Mouse (Mus musculus): ENCODE data around the gene Palm2. TPM values are rescaled to one million over a fixed set of nuclear protein-coding genes. Genes with fewer than 3 reads are reported as not detected.

Gene Palm2
- polyA plus RNA-seq, 1 experiment = 14.6 TPM

- peak; percentile 74 to 97 for DNase-seq (ENCODE audit: extremely low spot score in 1 of 2, low spot score in 1 of 2)
Measured at GRCm38 (mm10) chr4:57607247-57607942, 173.3 kb downstream of the Palm2 start.

- DNase-seq (ENCODE audit: extremely low spot score in 1 of 2, low spot score in 1 of 2) = no peak
Measured at GRCm38 (mm10) chr4:57611303-57612077, 177.4 kb downstream of the Palm2 start.

GRCm38 (mm10) chr4:57612716-57613115 lies 178.7 kb downstream of the Palm2 start:
- no peak for DNase-seq (ENCODE audit: extremely low spot score in 1 of 2, low spot score in 1 of 2)

- DNase-seq (ENCODE audit: extremely low spot score in 1 of 2, low spot score in 1 of 2) = no peak
Measured at GRCm38 (mm10) chr4:57614686-57615085, 180.6 kb downstream of the Palm2 start.

GRCm38 (mm10) chr4:57618743-57619142 lies 184.7 kb downstream of the Palm2 start:
- DNase-seq (ENCODE audit: extremely low spot score in 1 of 2, low spot score in 1 of 2) = no peak

- DNase-seq (ENCODE audit: extremely low spot score in 1 of 2, low spot score in 1 of 2) = peak; percentile 60 to 61
Measured at GRCm38 (mm10) chr4:57622816-57623215, 188.8 kb downstream of the Palm2 start.

GRCm38 (mm10) chr4:57624819-57625218 lies 190.8 kb downstream of the Palm2 start:
- DNase-seq (ENCODE audit: extremely low spot score in 1 of 2, low spot score in 1 of 2) = no peak

GRCm38 (mm10) chr4:57625306-57625705 lies 191.3 kb downstream of the Palm2 start:
- no peak for DNase-seq (ENCODE audit: extremely low spot score in 1 of 2, low spot score in 1 of 2)

GRCm38 (mm10) chr4:57625756-57626155 lies 191.7 kb downstream of the Palm2 start:
- DNase-seq (ENCODE audit: extremely low spot score in 1 of 2, low spot score in 1 of 2) = no peak

GRCm38 (mm10) chr4:57626921-57627320 lies 192.9 kb downstream of the Palm2 start:
- no peak for DNase-seq (ENCODE audit: extremely low spot score in 1 of 2, low spot score in 1 of 2)

- DNase-seq (ENCODE audit: extremely low spot score in 1 of 2, low spot score in 1 of 2) = no peak
Measured at GRCm38 (mm10) chr4:57632386-57632785, 198.3 kb downstream of the Palm2 start.

GRCm38 (mm10) chr4:57633052-57633451 lies 199.0 kb downstream of the Palm2 start:
- DNase-seq (ENCODE audit: extremely low spot score in 1 of 2, low spot score in 1 of 2) = peak in 1 of 2 experiments; percentile 50

- no peak for DNase-seq (ENCODE audit: extremely low spot score in 1 of 2, low spot score in 1 of 2)
Measured at GRCm38 (mm10) chr4:57634956-57635355, 200.9 kb downstream of the Palm2 start.

- peak in 1 of 2 experiments; percentile 43 for DNase-seq (ENCODE audit: extremely low spot score in 1 of 2, low spot score in 1 of 2)
Measured at GRCm38 (mm10) chr4:57636782-57637482, 202.9 kb downstream of the Palm2 start.

- peak; percentile 61 to 75 for DNase-seq (ENCODE audit: extremely low spot score in 1 of 2, low spot score in 1 of 2)
Measured at GRCm38 (mm10) chr4:57637636-57638386, 203.8 kb downstream of the Palm2 start.

- DNase-seq (ENCODE audit: extremely low spot score in 1 of 2, low spot score in 1 of 2) = no peak
Measured at GRCm38 (mm10) chr4:57638941-57639340, 204.9 kb downstream of the Palm2 start.

GRCm38 (mm10) chr4:57640222-57640621 lies 206.2 kb downstream of the Palm2 start:
- DNase-seq (ENCODE audit: extremely low spot score in 1 of 2, low spot score in 1 of 2) = peak; percentile 39 to 56

- no peak for DNase-seq (ENCODE audit: extremely low spot score in 1 of 2, low spot score in 1 of 2)
Measured at GRCm38 (mm10) chr4:57640971-57641370, 206.9 kb downstream of the Palm2 start.

- no peak for DNase-seq (ENCODE audit: extremely low spot score in 1 of 2, low spot score in 1 of 2)
Measured at GRCm38 (mm10) chr4:57650994-57651393, 216.9 kb downstream of the Palm2 start.

GRCm38 (mm10) chr4:57651547-57651946 lies 217.5 kb downstream of the Palm2 start:
- no peak for DNase-seq (ENCODE audit: extremely low spot score in 1 of 2, low spot score in 1 of 2)
